Mouse (Mus musculus) olfactory bulb, adult 2 months (tissue): ENCODE data around the gene Atp1a2. TPM values are rescaled to one million over a fixed set of nuclear protein-coding genes. Genes with fewer than 3 reads are reported as not detected.

Source experiments
- H3K27ac ChIP-seq: fragments of 200-500 bp; 2 replicates; pipeline ENCODE4 v1.5.1; 2012; ENCODE audit warnings: low read depth, low read length; ENCODE audit not compliant: insufficient read depth
- H3K4me1 ChIP-seq: fragments of 200-500 bp; 2 replicates; pipeline ENCODE4 v1.6.1; 2012; ENCODE audit warnings: low read length; ENCODE audit not compliant: control insufficient read depth, insufficient read depth
- H3K4me3 ChIP-seq: fragments of 200-500 bp; 2 replicates; pipeline ENCODE4 v1.5.1; 2012; ENCODE audit warnings: mild to moderate bottlenecking, low read depth, low read length, moderate library complexity; ENCODE audit not compliant: insufficient read depth
- CTCF ChIP-seq: fragments of 200-500 bp; IDR thresholded peaks from 2 replicates; pipeline ENCODE4 v1.5.1; 2012; ENCODE audit warnings: low read depth, mild to moderate bottlenecking, low read length, moderate library complexity; ENCODE audit not compliant: insufficient read depth
- POLR2A ChIP-seq: fragments of 200-500 bp; IDR thresholded peaks from 2 replicates; pipeline ENCODE4 v1.6.1; 2012; ENCODE audit warnings: mild to moderate bottlenecking, low read depth, low read length, moderate library complexity; ENCODE audit not compliant: insufficient read depth
- WGBS: fragments of 180-500 bp; shearing (Covaris S2); methylation state at CpG from one replicate; pipeline ENCODE4 v1.1.7; 2018; 5-methylcytosine and 5-hydroxymethylcytosine counted together
- polyA plus RNA-seq: library from polyadenylated mRNA; stranded (reverse); fragments of >200 nt; gene quantifications from 2 replicates; pipeline ENCODE4 v1.2.4, GENCODE M21; 2012; ENCODE audit warnings: low replicate concordance; ENCODE audit not compliant: missing spikeins, insufficient read depth, insufficient read length

Atp1a2 gene
- 130 and 318 TPM in 2 replicates for polyA plus RNA-seq

DNA sequence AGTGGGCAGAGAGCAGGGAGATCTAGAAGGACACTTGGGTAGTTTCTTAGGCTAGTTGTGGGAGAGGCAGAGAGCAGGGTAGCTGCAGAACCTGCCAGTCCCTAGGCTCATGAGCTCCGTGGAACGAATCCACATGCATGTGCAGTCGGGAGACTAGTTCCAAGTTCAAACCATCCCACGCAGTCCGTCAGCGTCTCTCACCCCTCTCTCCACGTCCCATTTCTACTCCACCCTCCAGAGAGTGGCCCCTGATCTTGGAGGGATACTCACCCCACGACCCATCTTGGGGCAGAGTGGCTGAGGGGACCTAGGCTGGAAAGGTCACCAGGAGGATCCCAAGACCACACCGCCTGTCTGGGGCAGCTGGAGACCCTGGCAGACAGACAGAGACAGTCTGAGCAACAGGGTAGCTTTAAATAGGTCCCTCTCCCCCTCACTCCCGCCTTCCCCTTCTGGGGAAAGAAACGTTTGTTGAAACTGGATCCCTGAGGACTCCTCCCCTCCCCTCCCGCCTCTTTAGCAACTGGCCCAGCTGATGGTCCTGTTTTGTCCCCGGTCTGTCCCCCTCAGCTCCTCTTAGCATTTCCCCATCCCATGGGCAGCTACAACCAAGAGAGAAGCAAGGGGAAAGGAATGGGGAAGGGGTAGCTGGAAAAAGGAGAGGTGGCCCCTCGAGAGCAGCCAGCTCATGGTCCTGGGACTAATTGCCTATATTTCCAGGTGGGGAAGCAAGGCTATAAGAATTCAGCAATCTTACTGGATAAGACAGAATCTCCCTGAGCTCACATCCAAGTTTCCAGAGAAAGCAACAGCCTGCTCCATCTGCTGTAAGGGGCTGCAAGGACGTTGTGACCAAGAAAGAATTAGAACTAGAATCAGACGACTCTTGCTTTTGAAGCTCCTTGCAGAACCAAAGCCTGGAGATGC, at the start of gene Atp1a2:
Gene Atp1a2, minus strand, starts transcription at position 454 of the 927 bp plus-strand sequence.
- TF ChIP-seq CTCF (no peak), POLR2A (peak; percentile 54; the same call in 1 of the 2 replicates)
- WGBS, result 18% methylated on average over 16 of the region's 16 CpGs

GRCm38 (mm10) chr1:172347382-172347781, 49.5 kb upstream of the Atp1a2 start:
- WGBS, result 84% methylated on average over 12 of the region's 12 CpGs
- H3K27ac ChIP-seq, result no peak overlapping the region
- no peak overlapping the region for H3K4me3 ChIP-seq
- no peak for TF ChIP-seq CTCF
- TF ChIP-seq POLR2A, result no peak
- H3K4me1 ChIP-seq, result peaks cover 14% of the 10 kb centered on the region

More for the DNA sequence above, at the start of gene Atp1a2:
- peak within 1 kb of the TSS; percentile 46 for H3K4me3 ChIP-seq
- H3K4me1 ChIP-seq, result peaks cover 57% of the 10 kb centered on the region
- peak within 1 kb of the TSS; percentile 81 for H3K27ac ChIP-seq

DNA sequence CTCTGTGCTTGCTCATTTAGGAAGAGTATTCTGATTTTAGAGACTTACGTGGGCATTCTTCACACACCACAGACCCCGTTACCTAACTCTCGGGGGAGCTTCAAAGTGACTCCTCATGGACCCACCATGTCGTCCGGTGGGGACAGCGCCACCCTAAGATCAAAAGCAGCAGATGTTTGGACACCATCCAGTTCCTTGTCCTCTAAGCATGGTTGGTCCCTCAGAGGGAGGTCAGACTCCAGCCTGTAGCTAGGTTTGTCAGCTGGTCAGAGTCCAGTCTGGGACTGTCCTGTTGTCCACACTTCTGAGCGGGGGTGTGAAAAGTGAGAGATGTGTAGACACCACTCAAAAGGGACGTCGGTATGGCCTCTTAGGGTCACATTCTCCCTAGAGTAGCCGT, 48.8 kb upstream of the Atp1a2 start:
- WGBS, result 65% methylated on average over 10 of the region's 10 CpGs
- H3K27ac ChIP-seq, result peak overlapping the region; percentile 15; the same call in 1 of the 2 replicates

DNA sequence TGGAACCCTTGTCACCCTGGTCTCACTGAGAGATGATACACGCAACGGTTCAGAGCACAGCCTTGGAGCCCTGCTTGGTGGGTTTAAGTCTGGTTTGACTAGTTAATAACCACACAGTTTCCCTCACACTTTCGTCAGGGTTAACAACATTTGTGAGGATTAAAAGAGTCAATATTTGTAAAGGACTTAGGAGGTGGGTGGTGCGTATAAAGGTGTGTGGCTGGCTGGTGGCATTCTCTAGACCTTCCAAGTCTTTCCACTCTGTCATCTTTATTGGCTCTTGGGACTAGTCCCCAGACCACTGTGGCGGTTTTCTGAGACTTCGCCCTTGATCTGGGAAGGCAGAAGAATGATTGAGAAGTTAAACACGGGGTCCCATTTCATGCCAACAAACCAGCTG, 47.0 kb upstream of the Atp1a2 start:
- peaks cover 15% of the 10 kb centered on the region for H3K4me1 ChIP-seq
- 0 out of 2 replicates have a peak overlapping the region, but pooled peaks have one; percentile 20 for H3K27ac ChIP-seq
- TF ChIP-seq POLR2A (no peak), CTCF (no peak)
- 66% methylated on average over 7 of the region's 7 CpGs for WGBS
- H3K4me3 ChIP-seq, result no peak overlapping the region

More for the DNA sequence above, 48.8 kb upstream of the Atp1a2 start:
- peaks cover 14% of the 10 kb centered on the region for H3K4me1 ChIP-seq
- TF ChIP-seq CTCF, result no peak
- no peak for TF ChIP-seq POLR2A
- no peak overlapping the region for H3K4me3 ChIP-seq

DNA sequence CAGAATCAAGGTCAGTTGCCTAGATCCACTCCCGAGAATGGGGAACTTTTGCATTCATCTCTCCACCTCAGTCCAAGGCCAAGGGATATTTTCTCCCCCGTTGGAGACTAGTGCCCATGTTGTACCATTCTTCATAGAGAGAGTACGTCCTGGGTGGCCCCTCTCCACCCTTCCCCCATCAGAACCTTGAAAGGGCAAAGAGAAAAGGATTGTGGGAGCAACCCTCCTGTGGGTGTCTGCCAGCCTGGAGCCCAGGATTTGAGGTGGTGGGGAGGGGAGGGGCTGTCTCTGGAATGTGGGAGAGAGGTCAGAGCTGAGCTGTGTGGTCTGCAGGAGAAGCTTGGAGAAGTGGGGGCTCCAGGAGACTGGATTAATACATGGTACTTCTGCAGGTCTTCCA, 46.0 kb upstream of the Atp1a2 start:
- Histone ChIP-seq H3K4me3 (no peak overlapping the region), H3K4me1 (peaks cover 12% of the 10 kb centered on the region), H3K27ac (peak overlapping the region; percentile 64; the same call in 1 of the 2 replicates)
- TF ChIP-seq CTCF (no peak), POLR2A (no peak)
- 49% methylated on average over 3 of the region's 3 CpGs for WGBS

- Histone ChIP-seq H3K27ac (no peak overlapping the region), H3K4me3 (no peak overlapping the region), H3K4me1 (peaks cover 12% of the 10 kb centered on the region)
- TF ChIP-seq CTCF (no peak), POLR2A (no peak)
- WGBS, result 42% methylated on average over 3 of the region's 3 CpGs
Measured at GRCm38 (mm10) chr1:172342729-172343128, 44.9 kb upstream of the Atp1a2 start.

GRCm38 (mm10) chr1:172341386-172341785, 43.5 kb upstream of the Atp1a2 start:
- peaks cover 10% of the 10 kb centered on the region for H3K4me1 ChIP-seq
- H3K4me3 ChIP-seq, result peak overlapping the region; percentile 39
- peak overlapping the region; percentile 62; the same call in 1 of the 2 replicates for H3K27ac ChIP-seq
- 8% methylated on average over 10 of the region's 10 CpGs for WGBS
- TF ChIP-seq CTCF, result no peak
- TF ChIP-seq POLR2A, result no peak

DNA sequence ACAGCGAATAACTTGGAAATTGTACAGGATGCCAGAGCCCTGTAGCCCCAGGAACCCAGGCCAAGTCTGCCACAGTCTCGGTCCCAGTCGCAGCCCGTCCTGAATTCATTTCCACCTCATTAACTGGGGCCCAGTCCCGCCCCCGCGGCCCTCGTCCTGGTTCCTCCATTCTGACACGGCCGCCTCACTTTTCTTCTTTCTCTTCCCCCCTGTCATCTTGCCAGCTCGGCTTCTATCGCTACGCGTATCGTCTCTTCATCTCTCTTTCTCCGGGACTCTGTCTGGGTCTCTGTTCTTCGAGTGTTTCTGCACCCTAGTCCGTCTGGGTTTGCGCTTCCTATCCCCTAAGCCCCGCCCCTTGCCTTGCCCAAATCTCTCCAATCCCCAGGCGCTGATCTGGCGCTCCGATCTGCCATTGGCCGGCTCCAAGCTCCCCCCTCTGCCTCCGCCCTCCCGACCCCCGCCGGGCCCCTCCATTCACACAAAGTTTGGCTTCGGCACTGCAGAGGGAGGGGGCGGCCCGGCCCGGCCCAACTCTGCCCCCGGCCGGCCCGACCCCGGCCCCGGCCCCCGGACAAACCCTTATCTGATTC, 43.0 kb upstream of the Atp1a2 start, which contains the start of gene Kcnj10:
Gene Kcnj10, plus strand, starts transcription at position 482 of the 593 bp plus-strand sequence.
- peak within 1 kb of the TSS; percentile 39 for H3K4me3 ChIP-seq
- peak within 1 kb of the TSS; percentile 62; the same call in 1 of the 2 replicates for H3K27ac ChIP-seq
- 2% methylated on average over 38 of the region's 38 CpGs for WGBS
- peaks cover 10% of the 10 kb centered on the region for H3K4me1 ChIP-seq
- TF ChIP-seq POLR2A (no peak), CTCF (no peak)
